Mouse (Mus musculus) adrenal gland, postnatal 4 days (tissue): ENCODE measurements around the gene Gm5129. TPM values are rescaled to one million over a fixed set of nuclear protein-coding genes. Genes with fewer than 3 reads are reported as not detected.
"Not testable (repeated sequence)": the region's sequence is repeated elsewhere in the genome, so short reads cannot be mapped to it uniquely, and the experiment has no call there.

ENCODE experiments used
- DNase-seq, 2 experiments: peaks; one replicate each; pipeline ENCODE4 v3.0.0; 2021 to 2022; ENCODE audit warnings: low spot score in 2 of 2, mixed read lengths in 2 of 2
- total RNA-seq, 2 experiments: library from RNA; stranded (reverse); gene quantifications; 2 replicates each; pipeline ENCODE4 v1.2.3; 2021

Gm5129 gene
- total RNA-seq, 2 experiments from 2014 or later: 1.3 TPM; not detected in 1

DNA sequence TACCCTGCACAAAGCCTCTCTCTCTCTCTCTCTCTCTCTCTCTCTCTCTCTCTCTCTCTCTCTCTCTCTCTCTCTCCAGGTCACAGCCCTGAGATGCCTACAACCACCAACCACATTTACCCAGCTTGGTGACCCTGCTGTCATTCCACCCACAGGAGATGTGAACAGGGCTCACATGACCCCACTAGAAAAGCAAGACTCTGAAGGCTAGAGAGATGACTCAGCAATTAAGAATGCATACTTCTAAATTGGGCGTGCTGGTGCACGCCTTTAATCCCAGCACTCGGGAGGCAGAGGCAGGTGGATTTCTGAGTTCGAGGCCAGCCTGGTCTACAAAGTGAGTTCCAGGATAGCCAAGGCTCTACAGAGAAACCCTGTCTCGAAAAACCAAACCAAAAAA lies 9.7 kb downstream of the Gm5129 start:
- DNase-seq: not testable (repeated sequence)

DNA sequence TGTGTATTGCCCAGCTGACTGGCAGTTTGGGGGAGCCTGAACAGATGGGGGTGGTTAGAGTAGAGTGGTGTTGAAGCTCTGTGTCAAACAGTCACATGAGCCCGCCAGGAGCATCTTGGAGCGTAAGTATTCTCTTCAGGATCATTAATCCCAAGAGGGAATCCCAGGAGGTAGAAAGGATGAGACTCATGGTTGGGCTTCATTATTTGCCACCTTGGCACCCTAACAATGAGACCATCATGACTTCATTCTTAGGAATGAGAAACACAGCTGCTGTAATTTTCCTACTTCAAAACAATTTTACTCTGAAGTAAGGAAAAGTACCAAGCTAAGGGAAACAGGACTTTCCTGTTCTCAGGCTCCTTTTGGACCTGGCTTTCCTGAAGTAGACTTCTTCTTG lies 10.4 kb downstream of the Gm5129 start:
- DNase-seq: no peak

DNA sequence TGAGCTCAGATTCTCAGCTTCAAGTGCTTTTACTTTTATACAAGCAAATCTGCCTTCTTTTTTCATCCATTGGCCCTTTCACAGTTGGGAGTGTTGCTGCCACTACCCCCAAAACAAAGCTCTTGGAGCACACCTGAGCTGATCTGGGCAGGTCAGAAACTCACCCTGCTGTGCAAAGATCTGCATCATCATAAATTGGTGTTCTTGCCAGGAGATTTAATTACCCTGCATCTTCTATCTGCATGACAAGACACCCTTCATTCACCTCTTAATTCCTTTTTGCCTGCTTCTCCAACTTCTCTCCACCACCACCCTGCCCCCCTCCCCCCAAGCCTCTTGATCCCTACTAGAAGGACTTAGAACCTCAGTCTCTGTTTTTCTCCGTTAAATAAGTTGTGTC lies 14.6 kb downstream of the Gm5129 start:
- DNase-seq: no peak

DNA sequence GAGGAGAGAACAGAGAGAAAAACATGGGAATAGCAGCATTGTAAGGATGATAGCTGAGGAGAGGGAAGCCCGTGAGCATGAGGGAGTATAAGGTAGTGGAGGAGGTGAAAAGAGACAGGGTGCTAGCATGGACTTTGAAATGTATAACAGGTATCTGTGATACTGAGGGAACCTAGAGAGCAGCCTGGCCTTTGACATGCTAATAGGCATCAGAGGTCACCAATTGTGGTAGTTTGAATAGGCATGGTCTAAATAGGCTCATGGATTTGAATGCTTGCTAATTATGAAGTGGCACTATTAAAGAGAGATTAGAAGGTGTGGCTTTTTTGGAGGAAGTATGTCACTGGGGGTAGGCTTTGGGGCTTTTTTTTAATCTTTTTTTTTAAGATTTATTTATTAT lies 22.8 kb downstream of the Gm5129 start:
- DNase-seq: no peak

DNA sequence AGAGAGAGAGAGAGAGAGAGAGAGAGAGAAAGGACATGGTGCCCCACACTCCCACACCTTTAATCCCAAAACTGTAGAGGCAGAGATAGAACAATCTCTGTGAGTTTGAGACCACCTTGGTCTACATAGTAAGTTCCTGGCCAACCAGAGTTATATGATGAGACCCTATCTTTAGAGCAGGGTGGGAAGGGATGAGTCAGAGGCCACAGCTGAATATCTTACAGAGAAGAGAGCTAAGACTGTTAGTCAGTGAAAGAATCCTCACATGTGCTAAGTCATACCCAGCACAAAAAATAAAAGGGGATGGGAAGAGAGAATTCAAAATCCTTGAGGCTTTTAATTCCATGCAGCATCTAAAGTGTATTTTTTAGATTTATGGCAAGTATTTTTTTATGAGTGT lies 24.1 kb downstream of the Gm5129 start:
- DNase-seq: no peak

DNA sequence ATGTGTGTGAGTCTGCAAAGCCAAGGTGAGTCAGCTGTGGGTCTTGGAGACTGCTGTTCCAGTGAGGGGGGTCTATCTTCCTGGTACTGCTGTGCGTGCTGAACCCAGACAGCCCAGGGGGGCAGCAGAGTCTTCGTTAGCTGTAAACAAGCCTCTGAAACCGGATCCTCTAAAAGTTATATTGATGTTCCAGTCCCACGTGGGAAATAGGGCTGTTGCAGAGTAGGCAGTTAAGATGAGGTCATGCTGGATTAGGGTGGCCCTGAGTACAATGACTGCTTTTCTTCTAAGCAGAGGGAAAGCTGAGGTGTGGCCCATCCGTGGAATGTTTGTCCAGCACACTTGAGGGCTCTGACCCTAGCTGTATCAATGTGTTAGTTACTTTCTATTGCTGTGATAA lies 27.5 kb downstream of the Gm5129 start:
- no peak for DNase-seq

DNA sequence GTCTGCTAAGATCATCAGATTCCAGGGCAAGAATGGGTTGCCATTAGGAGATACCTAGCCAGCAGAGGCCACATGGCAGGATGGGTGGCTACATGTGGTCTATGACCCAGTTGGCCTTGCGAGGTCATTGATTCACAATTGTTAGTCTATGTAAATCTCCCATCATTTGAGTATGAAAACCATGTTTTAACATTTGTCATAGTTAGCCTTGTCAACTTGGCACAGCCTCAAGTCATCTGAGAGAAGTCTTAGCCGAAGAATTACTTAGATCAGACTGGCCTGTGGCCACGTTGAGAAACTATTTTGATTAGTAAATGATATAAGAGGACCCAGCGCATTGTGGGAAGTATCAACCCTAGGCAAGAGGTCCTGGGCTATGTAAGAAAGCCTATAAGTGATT lies 28.5 kb downstream of the Gm5129 start:
- DNase-seq: no peak

DNA sequence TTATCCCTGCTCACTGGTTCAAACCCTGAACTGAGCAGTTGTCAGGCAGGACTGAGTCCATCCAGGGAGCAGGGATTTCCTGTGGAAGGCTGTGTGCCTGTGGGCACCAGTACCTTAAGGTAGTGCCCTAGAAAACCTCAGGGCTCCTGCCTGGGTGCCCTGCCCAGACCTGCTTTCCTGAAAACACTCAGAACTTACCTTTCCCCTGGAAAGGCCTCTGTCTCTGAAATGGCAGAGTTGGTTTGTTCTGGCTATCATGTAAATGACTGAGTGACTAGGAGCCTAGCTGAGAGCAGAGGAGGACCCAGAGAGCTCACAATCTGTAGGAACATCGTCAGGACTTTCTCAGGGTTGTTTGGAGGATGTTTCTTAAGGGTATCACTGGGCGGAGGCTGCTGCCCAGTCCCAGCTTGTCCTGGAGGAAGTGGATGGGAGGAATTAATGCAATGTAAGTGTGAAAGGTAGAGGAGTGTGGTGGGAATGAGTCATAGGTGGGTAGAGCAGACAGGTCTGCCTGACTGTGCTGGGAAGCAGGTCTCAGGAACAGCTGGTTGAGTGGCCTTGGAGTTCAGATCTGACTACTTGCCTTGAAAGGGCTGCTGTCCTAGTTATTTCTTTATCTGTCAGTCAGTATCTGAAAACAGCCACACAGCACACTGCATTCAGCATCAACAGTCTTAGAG lies 36.1 kb downstream of the Gm5129 start:
- DNase-seq: no peak

DNA sequence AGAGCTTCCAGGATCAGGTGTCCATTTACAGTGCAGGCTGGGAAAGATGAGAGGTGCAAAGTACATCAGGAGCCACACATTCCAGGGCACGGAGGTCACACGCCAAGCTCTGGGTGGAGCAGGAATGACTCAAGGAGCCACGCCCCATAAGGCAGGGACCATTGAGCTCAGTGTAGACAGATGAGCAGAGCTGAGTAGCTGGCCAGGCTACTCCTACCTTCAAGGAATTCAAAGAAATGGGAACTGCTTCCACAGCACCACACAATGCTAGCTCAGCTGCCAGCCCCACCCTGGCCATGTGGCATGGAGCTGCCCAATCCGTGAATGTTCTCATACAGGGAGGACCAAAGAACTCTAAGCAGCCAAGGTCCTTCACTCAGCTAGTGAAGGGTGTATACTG lies 37.2 kb downstream of the Gm5129 start:
- DNase-seq: no peak

DNA sequence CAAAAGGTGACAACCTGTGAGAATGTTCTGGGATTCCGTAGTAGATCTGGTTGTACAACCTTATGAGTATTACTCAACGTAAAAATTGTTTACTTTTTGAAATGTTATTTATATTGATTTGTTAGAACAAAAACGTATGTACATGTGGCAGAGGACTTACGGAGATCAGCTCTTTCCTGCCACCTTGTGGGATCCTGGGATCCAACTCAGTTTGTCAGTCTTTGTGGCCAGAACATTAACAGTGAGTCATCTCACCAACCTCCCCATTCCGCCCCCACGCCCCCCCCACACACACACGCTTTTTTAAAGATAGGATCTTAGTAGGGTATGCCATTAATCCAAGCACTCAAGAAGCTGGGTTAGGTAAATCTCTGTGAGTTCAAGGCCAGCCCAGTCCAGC lies 47.4 kb downstream of the Gm5129 start:
- DNase-seq: no peak

DNA sequence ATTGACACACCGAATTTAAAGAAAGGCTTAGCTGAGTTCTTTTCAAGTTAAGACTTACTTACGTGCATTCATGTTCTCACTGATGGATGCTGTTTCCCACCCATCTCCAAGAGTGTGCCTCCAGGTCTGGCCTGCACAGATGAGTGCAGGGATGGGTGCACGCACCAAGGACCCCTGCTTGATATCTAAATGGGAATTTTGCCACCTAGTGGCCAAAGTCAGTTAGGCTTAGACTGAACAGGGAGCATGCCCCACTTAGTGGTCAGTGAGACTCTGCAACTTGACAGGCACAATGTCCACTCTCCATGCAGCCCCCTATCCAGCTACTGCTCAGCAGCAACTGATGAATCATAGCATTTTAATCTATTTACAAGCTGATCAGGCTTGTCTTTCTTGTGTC lies 48.1 kb downstream of the Gm5129 start:
- no peak for DNase-seq

Other genes starting within 250 kb of the Gm5129 start
- gene Ube3c, start 166.7 kb downstream of the Gm5129 start, total RNA-seq: 10 to 100 TPM; 46.2 to 49.5 TPM
- gene Dnajb6, start 248 bp downstream of the Gm5129 start, total RNA-seq: 100 to 1,000 TPM; 125 to 146 TPM